Mouse (Mus musculus) intestine, postnatal 0 days (tissue): ENCODE measurements around the gene Inf2. TPM values are rescaled to one million over a fixed set of nuclear protein-coding genes. Genes with fewer than 3 reads are reported as not detected.

Experiments used
- ATAC-seq: fragments of 200-750 bp; cut with Nextera tagmentation; 2 replicates; pipeline ENCODE4 v1.8.0; 2017; ENCODE audit warnings: mild to moderate bottlenecking, moderate TSS enrichment, moderate library complexity
- H3K27ac ChIP-seq: fragments of 300-500 bp; sonication (generic); 2 replicates; pipeline ENCODE4 v1.5.1; 2014; ENCODE audit warnings: mild to moderate bottlenecking, low read depth, low read length, moderate library complexity
- H3K27me3 ChIP-seq: fragments of 300-500 bp; sonication (generic); replicated peaks from 2 replicates; pipeline ENCODE4 v1.6.1; 2014; ENCODE audit warnings: low read length, mixed read lengths; ENCODE audit not compliant: control insufficient read depth, insufficient read depth
- H3K36me3 ChIP-seq: fragments of 300-500 bp; sonication (generic); 2 replicates; pipeline ENCODE4 v1.6.1; 2014; ENCODE audit warnings: mild to moderate bottlenecking, moderate library complexity; ENCODE audit not compliant: control insufficient read depth, insufficient read depth
- H3K4me1 ChIP-seq: fragments of 300-500 bp; sonication (generic); replicated peaks from 2 replicates; pipeline ENCODE4 v1.6.1; 2014; ENCODE audit warnings: antibody characterized with exemption, low read length, mixed read lengths; ENCODE audit not compliant: control insufficient read depth, insufficient read depth
- H3K4me2 ChIP-seq: fragments of 300-500 bp; sonication (generic); replicated peaks from 2 replicates; pipeline ENCODE4 v1.6.1; 2014; ENCODE audit warnings: low read depth, mild to moderate bottlenecking, moderate library complexity
- H3K4me3 ChIP-seq: fragments of 300-500 bp; sonication (generic); 2 replicates; pipeline ENCODE4 v1.5.1; 2014; ENCODE audit warnings: low read depth, low read length
- H3K9ac ChIP-seq: fragments of 300-500 bp; sonication (generic); 2 replicates; pipeline ENCODE4 v1.6.1; 2014; ENCODE audit warnings: mild to moderate bottlenecking, low read depth, low read length
- H3K9me3 ChIP-seq: fragments of 300-500 bp; sonication (generic); 2 replicates; pipeline ENCODE4 v1.6.1; 2016; ENCODE audit warnings: mixed run types; ENCODE audit not compliant: control insufficient read depth
- CTCF ChIP-seq: sonication (generic); IDR thresholded peaks from 2 replicates; pipeline ENCODE4 v1.5.1; 2016; ENCODE audit warnings: low read depth, mild to moderate bottlenecking, control low read depth, antibody characterized with exemption, moderate library complexity
- WGBS: fragments of 180-500 bp; shearing (Covaris S2); extraction: QIAGEN DNeasy Blood & Tissue Kit; methylation state at CpG from one replicate; pipeline ENCODE4 v1.1.7; 2014; 5-methylcytosine and 5-hydroxymethylcytosine counted together
- polyA plus RNA-seq: library from polyadenylated mRNA; unstranded; fragments of >200 nt; fragmentation: Nextera tagmentation; extraction: Ambion mirVana; gene quantifications from 2 replicates; pipeline ENCODE4 v1.2.1, GENCODE M21; 2015

Inf2 gene
- polyA plus RNA-seq, 1 experiment from 2014 or later = 0.70 TPM

DNA sequence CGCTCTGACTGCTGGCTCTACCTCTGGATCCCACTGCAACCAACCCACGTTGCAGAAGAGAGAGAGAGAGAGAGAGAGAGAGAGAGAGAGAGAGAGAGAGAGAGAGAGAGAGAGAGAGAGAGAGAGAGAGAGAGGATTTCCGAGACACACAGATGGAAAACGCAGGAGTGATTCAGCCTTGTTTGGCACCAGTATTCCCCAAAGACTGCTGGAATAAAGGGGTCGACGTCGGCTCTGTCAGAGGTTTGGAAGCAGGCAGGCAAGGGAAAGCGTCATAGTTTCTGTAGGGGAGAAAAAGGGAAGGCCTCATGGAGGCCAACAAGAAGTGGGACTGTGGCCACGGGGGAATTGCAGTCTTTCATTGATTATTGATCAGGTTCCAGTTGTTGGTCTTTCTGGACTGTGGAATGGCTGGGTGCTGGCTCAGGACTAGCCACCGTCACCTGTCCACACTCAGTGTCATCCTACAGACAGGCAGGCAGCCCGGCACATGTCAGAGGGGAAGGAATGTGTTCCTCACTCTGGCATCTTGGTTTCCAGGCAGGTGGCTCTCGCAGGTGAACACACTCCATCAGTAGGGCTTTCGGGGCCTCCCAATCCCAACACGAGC lies 8.4 kb downstream of the Inf2 start:
- no peak overlapping the region for H3K27ac ChIP-seq
- no peaks in the 10 kb centered on the region for H3K9me3 ChIP-seq
- 73% methylated on average over 14 of the region's 14 CpGs for WGBS
- H3K36me3 ChIP-seq = no peaks in the 10 kb centered on the region; the same call in 1 of the 2 replicates
- no peak overlapping the region for H3K4me3 ChIP-seq
- H3K9ac ChIP-seq = no peak overlapping the region; the same call in 1 of the 2 replicates
- TF ChIP-seq CTCF = no peak
- H3K4me2 ChIP-seq = no peak overlapping the region
- H3K27me3 ChIP-seq = no peaks in the 10 kb centered on the region
- H3K4me1 ChIP-seq = no peaks in the 10 kb centered on the region
- ATAC-seq = no peak

- no peak overlapping the region for H3K4me2 ChIP-seq
- no peaks in the 10 kb centered on the region for H3K27me3 ChIP-seq
- H3K4me3 ChIP-seq = no peak overlapping the region
- no peak for ATAC-seq
- H3K27ac ChIP-seq = no peak overlapping the region
- no peaks in the 10 kb centered on the region for H3K9me3 ChIP-seq
- H3K9ac ChIP-seq = no peak overlapping the region
- TF ChIP-seq CTCF = no peak
- 89% methylated on average over 8 of the region's 8 CpGs for WGBS
- no peaks in the 10 kb centered on the region for H3K4me1 ChIP-seq
- H3K36me3 ChIP-seq = no peaks in the 10 kb centered on the region; the same call in 1 of the 2 replicates
These were observed 9.0 kb downstream of the Inf2 start for GRCm38 (mm10) chr12:112597618-112598017.

DNA sequence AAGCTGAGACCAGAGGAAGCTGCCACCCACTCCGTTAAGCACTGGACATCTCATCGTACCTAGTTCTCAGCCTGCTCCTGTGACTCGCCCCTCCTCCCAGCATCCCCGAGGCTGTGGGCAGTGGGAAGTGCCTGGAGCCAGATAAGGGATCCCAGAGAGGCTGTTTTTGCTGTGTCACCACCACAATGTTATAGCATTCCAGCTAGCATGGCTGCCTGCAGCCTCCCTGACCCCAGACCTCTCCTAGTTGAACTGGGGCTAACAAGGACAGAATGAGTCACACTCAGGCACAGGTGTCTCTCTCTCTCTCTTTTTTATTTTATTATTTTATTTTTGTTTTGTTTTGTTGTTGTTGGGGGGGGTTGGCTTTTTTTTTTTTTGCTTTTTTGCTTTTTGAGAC lies 10.6 kb downstream of the Inf2 start:
- no peak for ATAC-seq
- TF ChIP-seq CTCF = no peak
- Histone ChIP-seq H3K4me1 (no peaks in the 10 kb centered on the region), H3K9me3 (no peaks in the 10 kb centered on the region), H3K4me3 (no peak overlapping the region), H3K36me3 (no peaks in the 10 kb centered on the region; the same call in 1 of the 2 replicates), H3K9ac (no peak overlapping the region), H3K27me3 (no peaks in the 10 kb centered on the region), H3K4me2 (no peak overlapping the region), H3K27ac (no peak overlapping the region)
- WGBS = 49% methylated on average over 4 of the region's 4 CpGs

DNA sequence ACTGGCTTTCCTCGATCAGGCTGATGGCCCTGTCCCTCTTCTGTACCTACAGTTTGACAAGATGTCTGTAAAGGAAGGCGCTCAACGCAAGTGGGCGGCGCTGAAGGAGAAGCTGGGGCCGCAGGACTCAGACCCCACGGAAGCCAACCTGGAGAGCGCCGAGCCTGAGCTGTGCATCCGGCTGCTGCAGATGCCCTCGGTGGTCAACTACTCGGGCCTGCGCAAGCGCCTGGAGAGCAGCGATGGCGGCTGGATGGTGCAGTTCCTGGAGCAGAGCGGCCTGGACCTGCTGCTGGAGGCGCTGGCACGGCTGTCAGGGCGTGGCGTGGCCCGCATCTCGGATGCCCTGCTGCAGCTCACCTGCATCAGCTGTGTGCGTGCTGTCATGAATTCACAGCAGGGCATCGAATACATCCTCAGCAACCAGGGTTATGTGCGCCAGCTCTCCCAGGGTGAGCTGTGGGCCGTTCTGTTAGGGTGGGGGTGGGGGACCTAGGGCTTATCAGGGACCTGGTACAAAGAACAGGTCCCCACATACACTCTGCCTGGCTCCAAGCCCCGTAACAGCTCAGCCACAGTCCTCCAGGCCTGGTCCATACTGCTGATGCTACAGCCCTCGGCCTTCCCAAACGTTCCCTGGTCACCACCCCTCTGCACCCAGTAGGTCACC lies 11.5 kb downstream of the Inf2 start:
- ATAC-seq = no peak
- WGBS = 87% methylated on average over 30 of the region's 30 CpGs
- Histone ChIP-seq H3K9ac (no peak overlapping the region), H3K4me1 (no peaks in the 10 kb centered on the region), H3K4me3 (no peak overlapping the region), H3K4me2 (no peak overlapping the region), H3K9me3 (no peaks in the 10 kb centered on the region), H3K27ac (no peak overlapping the region), H3K27me3 (no peaks in the 10 kb centered on the region), H3K36me3 (no peaks in the 10 kb centered on the region; the same call in 1 of the 2 replicates)
- TF ChIP-seq CTCF = no peak

GRCm38 (mm10) chr12:112604022-112604421 lies 15.4 kb downstream of the Inf2 start:
- Histone ChIP-seq H3K4me3 (no peak overlapping the region), H3K4me1 (no peaks in the 10 kb centered on the region), H3K36me3 (peaks cover 16% of the 10 kb centered on the region; the same call in 1 of the 2 replicates), H3K9ac (no peak overlapping the region), H3K27ac (no peak overlapping the region), H3K4me2 (no peak overlapping the region), H3K27me3 (no peaks in the 10 kb centered on the region), H3K9me3 (no peaks in the 10 kb centered on the region)
- TF ChIP-seq CTCF = no peak
- no peak for ATAC-seq
- 83% methylated on average over 5 of the region's 5 CpGs for WGBS

GRCm38 (mm10) chr12:112604709-112605649 lies 16.4 kb downstream of the Inf2 start:
- no peak overlapping the region for H3K4me2 ChIP-seq
- peak; percentile 37; the same call in 1 of the 2 replicates for ATAC-seq
- no peak overlapping the region for H3K9ac ChIP-seq
- H3K4me1 ChIP-seq = no peaks in the 10 kb centered on the region
- peaks cover 18% of the 10 kb centered on the region; the same call in 1 of the 2 replicates for H3K36me3 ChIP-seq
- H3K9me3 ChIP-seq = no peaks in the 10 kb centered on the region
- H3K4me3 ChIP-seq = no peak overlapping the region
- no peaks in the 10 kb centered on the region for H3K27me3 ChIP-seq
- 71% methylated on average over 20 of the region's 20 CpGs for WGBS
- TF ChIP-seq CTCF = peak; percentile 68
- H3K27ac ChIP-seq = no peak overlapping the region
